Mouse (Mus musculus) small intestine, adult 2 months (tissue): ENCODE data around the gene Gm45713.

Experiments
- CTCF ChIP-seq: fragments of 200-500 bp; IDR thresholded peaks from 2 replicates; pipeline ENCODE4 v1.5.1; 2012; ENCODE audit warnings: low read depth, mild to moderate bottlenecking, control low read depth, inconsistent platforms, low read length, moderate library complexity, mixed read lengths; ENCODE audit not compliant: insufficient replicate concordance, insufficient read length; ENCODE audit errors: extremely low read depth
- POLR2A ChIP-seq: fragments of 200-500 bp; IDR thresholded peaks from 2 replicates; pipeline ENCODE4 v1.6.1; 2012; ENCODE audit warnings: low read depth, mild to moderate bottlenecking, control low read depth, inconsistent platforms, low read length, moderate library complexity

- TF ChIP-seq POLR2A (no peak), CTCF (no peak)
Observed at GRCm38 (mm10) chr7:45182199-45182601, 46.2 kb upstream of the Gm45713 start.
